Mouse (Mus musculus) liver, postnatal 0 days (tissue): ENCODE data around the gene Fam98c.

ENCODE experiments used
- CTCF ChIP-seq: sonication (generic); IDR thresholded peaks from 2 replicates; pipeline ENCODE4 v1.5.1; 2016; ENCODE audit warnings: antibody characterized with exemption, low read depth
- EP300 ChIP-seq: IDR thresholded peaks from 2 replicates; pipeline ENCODE4 v1.6.1; 2016; ENCODE audit warnings: antibody characterized with exemption, low read depth, mild to moderate bottlenecking

- no peak for TF ChIP-seq EP300
- TF ChIP-seq CTCF: no peak
Measured at GRCm38 (mm10) chr7:29119526-29119925, 36.5 kb downstream of the Fam98c start.
